Mouse (Mus musculus): ENCODE data around the gene Fam161b. TPM values are rescaled to one million over a fixed set of nuclear protein-coding genes. Genes with fewer than 3 reads are reported as not detected.
A peak's percentile ranks its signal among the peaks of the same experiment; 100 is the strongest.

The Fam161b gene
- polyA plus RNA-seq, 1 experiment from 2014 or later: 19.1 TPM

DNA sequence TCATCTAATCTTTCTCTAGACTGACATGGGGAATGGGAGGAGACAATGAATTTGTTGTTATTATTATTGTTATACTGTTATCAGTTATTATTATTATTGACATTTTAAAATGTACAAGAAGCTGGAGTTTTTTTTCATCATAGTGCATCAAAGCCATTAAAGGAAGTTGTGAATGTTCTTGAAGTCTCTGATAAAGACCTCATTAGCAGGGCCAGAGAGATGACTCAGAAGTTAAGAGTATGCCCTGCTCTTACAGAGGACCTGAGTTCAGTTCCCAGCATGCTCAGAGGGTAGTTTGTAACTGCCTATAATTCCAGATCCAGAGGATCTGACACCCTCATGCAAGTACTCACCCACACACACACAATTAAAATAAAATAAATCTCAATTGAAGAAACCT, 36.1 kb upstream of the Fam161b start:
- Histone ChIP-seq H3K9ac (no peak overlapping the region), H3K27ac (no peak overlapping the region), H3K36me3 (no peaks in the 10 kb centered on the region), H3K4me3 (no peak overlapping the region), H3K4me2 (no peak overlapping the region), H3K4me1 (replicated peaks) (no peaks in the 10 kb centered on the region), H3K9me3 (no peaks in the 10 kb centered on the region), H3K27me3 (no peaks in the 10 kb centered on the region)
- no peak for ATAC-seq (ENCODE audit: low FRiP score)

DNA sequence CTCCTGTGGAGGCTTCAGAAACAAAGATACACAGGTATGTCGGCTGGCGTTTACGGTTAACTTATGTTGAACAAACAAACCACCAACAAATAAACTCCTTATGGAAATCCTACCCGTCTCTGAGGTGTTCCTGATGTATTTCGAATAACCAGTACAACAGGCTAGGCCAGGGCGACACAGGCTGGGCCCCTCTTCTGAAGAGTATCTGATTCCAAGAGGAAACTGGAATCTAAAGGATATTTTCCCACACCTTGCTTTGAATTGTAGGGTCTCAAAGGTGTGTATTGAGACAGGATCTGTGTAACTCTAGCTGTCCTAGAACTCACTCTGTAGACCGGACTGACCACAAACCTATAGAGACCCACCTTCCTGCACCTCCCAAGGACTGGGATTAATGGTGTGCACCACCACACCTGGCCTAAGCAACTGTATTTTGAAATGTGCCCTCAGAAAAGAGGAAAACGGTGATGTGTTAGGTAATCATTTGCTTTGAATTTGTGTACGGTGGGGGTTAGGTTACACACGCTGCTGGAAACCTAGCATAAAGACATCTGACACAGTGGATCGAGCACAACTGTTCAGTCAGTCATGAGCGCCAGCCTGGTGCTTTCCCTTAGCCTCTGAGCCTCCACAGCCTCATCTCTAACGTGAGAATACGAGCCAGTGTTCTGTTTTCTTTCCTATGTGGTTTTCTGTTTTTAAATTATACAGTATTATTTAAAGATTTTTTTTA, 35.5 kb upstream of the Fam161b start:
- no peak overlapping the region for H3K9ac ChIP-seq
- no peak for ATAC-seq (ENCODE audit: low FRiP score)
- no peak overlapping the region for H3K4me3 ChIP-seq
- H3K27ac ChIP-seq: no peak overlapping the region
- H3K9me3 ChIP-seq: no peaks in the 10 kb centered on the region
- no peak overlapping the region for H3K4me2 ChIP-seq
- no peaks in the 10 kb centered on the region for H3K4me1 ChIP-seq (replicated peaks)
- H3K36me3 ChIP-seq: peaks cover 2% of the 10 kb centered on the region; the same call in 1 of the 2 replicates
- WGBS: 91% methylated on average over 14 of the region's 14 CpGs
- H3K27me3 ChIP-seq: no peaks in the 10 kb centered on the region

DNA sequence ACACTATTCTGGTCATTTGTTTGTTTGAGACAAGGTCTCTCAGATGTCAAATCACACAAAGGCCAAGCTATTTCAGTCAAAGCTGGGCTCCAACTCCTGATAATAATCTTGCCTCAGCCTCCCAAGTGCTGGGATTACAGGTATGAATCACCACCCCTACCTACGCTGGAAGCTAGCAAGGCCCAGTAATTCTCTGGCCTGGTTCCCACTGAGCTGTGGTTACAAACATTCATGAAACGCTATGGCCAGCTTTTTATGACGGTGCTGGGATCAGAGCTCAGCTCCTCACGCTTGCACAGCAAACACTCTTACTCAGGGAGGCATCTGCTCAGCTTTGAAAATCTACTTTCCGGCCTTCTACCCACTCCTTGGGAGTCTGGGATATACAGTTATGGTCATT, 32.2 kb upstream of the Fam161b start:
- Histone ChIP-seq H3K36me3 (peaks cover 7% of the 10 kb centered on the region; the same call in 1 of the 2 replicates), H3K9ac (no peak overlapping the region), H3K9me3 (no peaks in the 10 kb centered on the region), H3K4me2 (no peak overlapping the region), H3K27me3 (no peaks in the 10 kb centered on the region), H3K4me1 (replicated peaks) (no peaks in the 10 kb centered on the region), H3K4me3 (no peak overlapping the region), H3K27ac (no peak overlapping the region)
- ATAC-seq (ENCODE audit: low FRiP score): no peak
- 98% methylated on average over 5 of the region's 5 CpGs for WGBS

DNA sequence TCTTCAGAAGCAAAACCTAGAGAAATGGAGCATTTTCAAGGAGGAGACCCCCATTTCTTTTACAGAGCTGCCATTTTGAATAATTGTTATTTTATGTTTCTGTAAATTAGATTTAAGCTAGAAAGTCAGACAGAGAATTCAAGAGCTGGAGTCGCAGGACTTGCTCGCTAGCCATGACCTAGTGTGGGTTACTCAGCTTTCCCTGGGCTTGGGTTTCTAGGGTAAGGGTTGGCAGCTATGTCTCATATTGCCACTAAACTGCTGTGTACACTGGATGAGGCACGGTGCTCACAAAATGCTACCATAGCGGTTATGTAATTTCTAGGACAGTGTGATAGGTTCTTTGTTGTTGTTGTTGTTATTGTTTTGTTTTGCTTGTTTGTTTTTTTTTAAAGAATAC, 31.0 kb upstream of the Fam161b start:
- H3K4me2 ChIP-seq: no peak overlapping the region
- H3K27me3 ChIP-seq: no peaks in the 10 kb centered on the region
- no peak overlapping the region for H3K27ac ChIP-seq
- no peaks in the 10 kb centered on the region for H3K4me1 ChIP-seq (replicated peaks)
- no peak for ATAC-seq (ENCODE audit: low FRiP score)
- no peak overlapping the region for H3K4me3 ChIP-seq
- 99% methylated on average over 4 of the region's 4 CpGs for WGBS
- no peaks in the 10 kb centered on the region for H3K9me3 ChIP-seq
- peaks cover 12% of the 10 kb centered on the region; the same call in 1 of the 2 replicates for H3K36me3 ChIP-seq
- no peak overlapping the region for H3K9ac ChIP-seq

DNA sequence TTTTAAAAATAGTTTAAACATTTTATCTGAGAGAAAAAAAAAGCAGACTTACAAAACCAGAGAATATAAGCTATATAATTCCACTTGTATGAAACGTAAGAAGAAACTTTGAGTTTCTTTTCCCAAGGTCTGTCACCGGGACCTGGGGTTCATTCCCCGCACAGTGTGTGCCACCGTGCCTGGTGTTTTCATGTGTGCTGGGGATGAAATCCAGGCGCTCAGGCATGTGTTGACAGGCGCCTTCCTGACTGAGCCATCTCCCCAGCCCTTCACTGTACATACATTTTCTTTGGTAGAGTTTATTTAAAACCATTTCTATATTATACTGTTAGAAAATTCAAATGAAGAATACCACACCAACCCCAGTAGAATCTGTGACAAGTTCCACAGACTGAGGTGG, 28.7 kb upstream of the Fam161b start:
- Histone ChIP-seq H3K27me3 (no peaks in the 10 kb centered on the region), H3K4me2 (no peak overlapping the region), H3K9ac (no peak overlapping the region), H3K27ac (no peak overlapping the region), H3K9me3 (no peaks in the 10 kb centered on the region), H3K4me1 (replicated peaks) (no peaks in the 10 kb centered on the region), H3K4me3 (no peak overlapping the region), H3K36me3 (peaks cover 31% of the 10 kb centered on the region)
- no peak for ATAC-seq (ENCODE audit: low FRiP score)
- WGBS: 79% methylated on average over 6 of the region's 6 CpGs

DNA sequence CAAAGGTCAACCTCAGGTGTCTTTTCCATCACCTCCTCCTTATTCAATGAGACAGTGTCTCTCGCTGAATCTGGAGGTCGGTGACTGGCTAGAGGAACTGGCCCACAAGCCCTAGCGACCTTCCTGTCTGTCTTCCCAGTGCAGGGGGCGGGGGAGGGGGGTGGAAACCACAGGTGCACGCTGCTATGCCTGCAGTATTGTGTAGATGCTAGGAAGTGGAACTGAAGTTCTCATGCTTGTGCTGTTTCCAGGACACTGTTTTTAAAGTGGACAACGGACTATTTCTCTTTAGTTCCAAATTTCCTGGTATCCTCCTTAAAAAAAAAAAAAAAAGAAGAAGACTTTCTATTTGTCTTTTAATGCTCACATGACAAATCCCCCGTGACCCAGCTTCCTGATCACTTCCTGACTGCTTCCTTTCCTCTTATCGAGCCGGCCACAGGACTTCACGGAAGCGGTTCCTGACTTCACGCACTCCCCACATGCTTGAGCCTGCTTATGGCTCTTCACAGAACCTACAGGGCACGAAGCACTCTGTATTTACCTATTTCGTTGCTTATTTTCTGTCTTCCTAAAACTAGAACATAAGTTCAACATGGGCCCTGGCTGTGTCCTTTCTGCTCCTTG, 27.3 kb upstream of the Fam161b start:
- no peak for ATAC-seq (ENCODE audit: low FRiP score)

DNA sequence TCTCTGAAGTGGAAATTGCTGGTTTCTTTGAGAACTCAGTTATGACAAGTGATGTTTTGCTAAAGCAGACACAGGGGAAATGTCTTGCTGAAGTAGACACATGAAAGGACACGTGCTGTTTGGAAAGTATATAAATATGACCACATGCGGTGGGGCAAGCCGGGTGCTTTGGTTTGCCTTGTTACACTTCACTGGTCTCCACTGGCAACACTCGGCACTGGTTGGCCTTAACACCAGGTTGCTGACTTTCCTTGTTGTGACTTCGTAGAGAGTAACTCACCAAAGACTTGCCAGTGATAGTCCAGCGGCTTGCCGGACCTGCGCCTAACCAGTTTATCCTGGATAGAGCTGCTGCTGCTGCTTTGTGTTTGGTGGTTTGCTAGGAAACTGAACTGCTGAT, 26.5 kb upstream of the Fam161b start:
- ATAC-seq (ENCODE audit: low FRiP score): no peak
- no peak overlapping the region for H3K27ac ChIP-seq
- WGBS: 87% methylated on average over 8 of the region's 8 CpGs

More for the DNA sequence above, 27.3 kb upstream of the Fam161b start:
- H3K36me3 ChIP-seq: peaks cover 45% of the 10 kb centered on the region
- H3K9ac ChIP-seq: no peak overlapping the region
- no peak overlapping the region for H3K27ac ChIP-seq
- no peaks in the 10 kb centered on the region for H3K9me3 ChIP-seq
- H3K4me3 ChIP-seq: no peak overlapping the region
- H3K4me1 ChIP-seq (replicated peaks): no peaks in the 10 kb centered on the region
- H3K27me3 ChIP-seq: no peaks in the 10 kb centered on the region
- H3K4me2 ChIP-seq: no peak overlapping the region
- 81% methylated on average over 14 of the region's 14 CpGs for WGBS

DNA sequence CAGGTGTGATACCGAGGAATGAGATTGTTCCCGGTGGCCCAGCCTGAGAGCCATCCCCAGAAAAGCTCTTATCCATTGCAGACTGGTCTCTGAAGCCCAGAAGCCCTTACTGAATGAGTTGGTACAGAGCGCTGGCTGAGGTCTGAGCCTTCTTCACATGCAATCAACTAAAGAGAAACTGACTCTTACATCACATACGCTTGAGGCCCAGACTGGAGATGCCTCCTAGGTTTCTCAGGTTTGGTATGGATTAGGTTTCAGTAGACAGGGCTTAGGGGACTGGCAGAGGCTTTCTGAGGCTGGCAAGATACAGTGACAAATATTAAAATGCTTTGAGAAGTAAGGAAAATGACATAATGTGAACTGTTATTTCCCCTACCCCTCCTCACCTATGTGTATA, 23.8 kb upstream of the Fam161b start:
- no peaks in the 10 kb centered on the region for H3K9me3 ChIP-seq
- no peak overlapping the region for H3K27ac ChIP-seq
- H3K4me2 ChIP-seq: no peak overlapping the region
- no peak for ATAC-seq (ENCODE audit: low FRiP score)
- no peak overlapping the region for H3K4me3 ChIP-seq
- no peaks in the 10 kb centered on the region for H3K27me3 ChIP-seq
- H3K9ac ChIP-seq: no peak overlapping the region
- 93% methylated on average over 4 of the region's 4 CpGs for WGBS
- H3K4me1 ChIP-seq (replicated peaks): no peaks in the 10 kb centered on the region
- H3K36me3 ChIP-seq: peaks cover 50% of the 10 kb centered on the region

More for the DNA sequence above, 26.5 kb upstream of the Fam161b start:
- H3K4me2 ChIP-seq: no peak overlapping the region
- H3K4me3 ChIP-seq: no peak overlapping the region
- no peaks in the 10 kb centered on the region for H3K27me3 ChIP-seq
- no peaks in the 10 kb centered on the region for H3K4me1 ChIP-seq (replicated peaks)
- no peak overlapping the region for H3K9ac ChIP-seq
- H3K9me3 ChIP-seq: no peaks in the 10 kb centered on the region
- H3K36me3 ChIP-seq: peaks cover 49% of the 10 kb centered on the region

DNA sequence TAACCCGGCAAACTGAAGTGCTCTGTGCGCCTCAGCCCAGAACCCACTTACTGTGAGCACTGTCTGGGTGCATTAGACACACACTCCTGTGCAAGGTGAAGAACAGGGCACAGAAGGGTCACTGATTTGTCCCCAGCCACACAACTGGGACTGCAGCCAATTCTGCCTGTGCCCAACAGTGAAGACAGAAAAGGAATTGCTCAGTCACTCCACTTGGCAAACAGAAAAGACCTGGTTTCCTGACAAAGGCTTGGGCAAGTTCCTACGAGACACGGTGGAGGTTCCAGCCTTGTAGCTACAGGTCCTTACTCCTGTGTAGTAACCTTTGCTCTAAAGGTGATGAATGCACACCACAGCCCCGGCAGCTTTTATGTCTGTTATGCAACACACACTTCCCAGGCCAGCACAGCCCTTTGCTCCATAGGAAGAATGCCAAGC, 23.0 kb upstream of the Fam161b start:
- no peaks in the 10 kb centered on the region for H3K27me3 ChIP-seq
- H3K4me1 ChIP-seq (replicated peaks): no peaks in the 10 kb centered on the region
- H3K9ac ChIP-seq: no peak overlapping the region
- no peaks in the 10 kb centered on the region for H3K9me3 ChIP-seq
- no peak overlapping the region for H3K4me3 ChIP-seq
- H3K4me2 ChIP-seq: no peak overlapping the region
- H3K27ac ChIP-seq: no peak overlapping the region
- ATAC-seq (ENCODE audit: low FRiP score): no peak
- H3K36me3 ChIP-seq: peaks cover 50% of the 10 kb centered on the region
- 83% methylated on average over 5 of the region's 5 CpGs for whole genome bisulfite sequencing

DNA sequence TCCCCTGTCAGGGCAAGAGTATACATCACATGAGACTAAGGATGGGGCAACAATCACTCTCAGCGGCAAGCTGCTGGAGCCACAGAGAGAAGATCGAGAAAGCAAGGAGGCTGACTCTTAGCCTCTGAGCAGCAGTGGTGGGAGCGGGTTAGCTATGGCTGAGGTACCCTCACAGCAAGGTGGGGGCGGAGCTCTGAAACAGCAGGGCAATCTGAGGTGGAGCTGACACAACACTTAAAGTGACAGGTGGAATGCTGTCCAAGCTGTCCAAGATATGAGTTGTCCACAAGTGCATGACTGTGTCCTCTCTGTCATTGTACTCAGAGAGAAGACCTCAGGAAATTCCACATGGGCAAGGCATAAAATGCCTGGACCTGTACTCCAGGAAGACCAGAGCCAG, 20.7 kb upstream of the Fam161b start:
- ATAC-seq (ENCODE audit: low FRiP score): no peak
- H3K36me3 ChIP-seq: peaks cover 53% of the 10 kb centered on the region
- H3K27me3 ChIP-seq: no peaks in the 10 kb centered on the region
- H3K9ac ChIP-seq: no peak overlapping the region
- H3K4me1 ChIP-seq (replicated peaks): no peaks in the 10 kb centered on the region
- no peak overlapping the region for H3K4me2 ChIP-seq
- 92% methylated on average over 4 of the region's 4 CpGs for WGBS
- H3K4me3 ChIP-seq: no peak overlapping the region
- H3K27ac ChIP-seq: no peak overlapping the region
- H3K9me3 ChIP-seq: no peaks in the 10 kb centered on the region

DNA sequence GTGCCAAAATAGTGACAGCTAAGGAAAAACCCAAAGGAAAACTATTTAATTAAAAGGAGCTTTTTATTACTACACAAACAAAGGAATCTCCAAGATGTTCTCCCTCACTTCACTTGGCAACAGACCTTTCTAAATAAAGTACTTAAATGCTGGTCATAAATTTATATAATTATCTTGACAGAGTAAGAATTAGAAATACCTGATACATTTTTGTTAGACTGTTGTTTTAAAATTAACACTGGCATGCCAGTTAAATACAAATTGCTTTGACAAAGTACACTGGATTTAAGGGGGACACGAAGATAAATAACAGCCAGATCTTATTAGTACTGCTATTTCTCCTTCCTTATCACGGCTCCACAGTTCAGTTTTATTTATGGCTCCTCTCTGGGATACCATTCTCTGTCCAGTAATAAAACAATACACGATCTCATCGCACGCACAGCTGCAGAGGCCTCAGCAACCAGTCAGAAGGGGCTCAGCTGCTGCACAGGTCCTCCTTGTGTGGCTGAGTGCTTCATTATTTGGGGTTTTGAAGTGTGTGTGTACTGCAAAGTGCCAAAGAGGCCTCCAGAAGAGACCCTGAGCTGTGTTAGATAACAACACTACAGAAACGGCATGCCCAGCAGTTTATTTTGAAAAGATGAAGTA, 12.3 kb upstream of the Fam161b start:
- peaks cover 81% of the 10 kb centered on the region for H3K36me3 ChIP-seq
- no peak for ATAC-seq (ENCODE audit: low FRiP score)
- H3K4me3 ChIP-seq: no peak overlapping the region
- 0 out of 2 replicates have a peak overlapping the region, but pooled peaks have one; percentile 35 for H3K9ac ChIP-seq
- no peak overlapping the region for H3K4me2 ChIP-seq
- H3K9me3 ChIP-seq: no peaks in the 10 kb centered on the region
- no peak overlapping the region for H3K27ac ChIP-seq
- WGBS: 83% methylated on average over 6 of the region's 6 CpGs
- H3K27me3 ChIP-seq: no peaks in the 10 kb centered on the region
- no peaks in the 10 kb centered on the region for H3K4me1 ChIP-seq (replicated peaks)

DNA sequence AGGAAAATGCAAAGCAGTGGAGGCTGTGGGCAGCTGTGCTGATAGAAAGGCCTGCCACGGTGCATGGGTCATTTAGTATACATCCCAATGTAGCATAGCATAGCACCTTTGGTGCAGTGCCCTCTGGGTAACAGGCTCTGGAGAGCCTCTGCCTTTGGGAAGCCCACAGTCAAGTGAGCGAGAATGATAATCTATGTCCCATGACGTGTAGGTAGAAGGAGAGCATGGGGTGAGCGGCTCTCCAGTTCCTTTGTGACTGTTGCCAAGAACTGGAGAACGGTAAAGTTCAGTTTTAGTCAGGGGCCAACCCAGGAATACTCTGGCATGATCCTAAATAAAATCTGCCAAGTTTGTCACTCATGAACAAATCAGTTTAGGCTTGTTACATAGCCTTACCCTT, 10.0 kb upstream of the Fam161b start:
- no peak overlapping the region for H3K9ac ChIP-seq
- ATAC-seq (ENCODE audit: low FRiP score): no peak
- H3K4me3 ChIP-seq: no peak overlapping the region
- no peak overlapping the region for H3K27ac ChIP-seq
- no peaks in the 10 kb centered on the region for H3K4me1 ChIP-seq (replicated peaks)
- no peaks in the 10 kb centered on the region for H3K27me3 ChIP-seq
- 90% methylated on average over 5 of the region's 5 CpGs for WGBS
- peaks cover 90% of the 10 kb centered on the region for H3K36me3 ChIP-seq
- no peaks in the 10 kb centered on the region for H3K9me3 ChIP-seq
- no peak overlapping the region for H3K4me2 ChIP-seq
